Mouse (Mus musculus) testis, adult 2 months (tissue): ENCODE data around the gene Serpinb6b.

Experiments
- CTCF ChIP-seq: fragments of 200-500 bp; IDR thresholded peaks from 2 replicates; pipeline ENCODE4 v1.5.1; 2012; ENCODE audit warnings: low read depth, mild to moderate bottlenecking, inconsistent platforms, low read length, moderate library complexity; ENCODE audit not compliant: control insufficient read depth, insufficient read depth, insufficient replicate concordance
- POLR2A ChIP-seq: fragments of 200-500 bp; IDR thresholded peaks from 2 replicates; pipeline ENCODE4 v1.6.1; 2012; ENCODE audit warnings: low read depth, mild to moderate bottlenecking, inconsistent platforms, low read length, moderate library complexity; ENCODE audit not compliant: control insufficient read depth

GRCm38 (mm10) chr13:32975710-32976109, 10.7 kb downstream of the Serpinb6b start:
- TF ChIP-seq POLR2A (no peak), CTCF (no peak)
